ENCODE assay signal across 12 mouse cellular contexts in the genomic region with DNA sequence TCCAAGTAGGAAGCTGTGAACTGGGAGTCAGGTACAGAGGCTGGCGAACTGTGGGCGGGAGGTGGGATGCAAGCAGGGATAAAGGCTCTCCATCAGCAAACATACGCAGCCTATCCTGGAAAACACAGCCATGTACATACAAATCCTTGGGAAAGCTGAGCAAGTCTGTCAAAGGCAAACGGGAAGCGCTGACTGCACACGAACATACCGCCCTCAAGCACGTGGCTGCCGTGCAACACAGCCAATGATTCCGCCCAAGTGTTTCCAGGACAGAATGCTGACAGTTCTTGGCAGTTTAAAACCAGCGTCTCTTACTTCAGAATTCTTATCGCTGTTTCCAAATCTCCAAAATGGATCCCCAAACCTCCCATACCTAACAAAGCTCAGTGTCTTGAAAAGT.
DNase-seq lines count a peak whose midpoint lies in the region; ATAC-seq lines count a peak whose summit lies in the region.
"Had no signal": no experiment of that assay in that cellular context is flagged by ENCODE, and none has a peak within 500 bp of the region (broad histone marks: within the 10 kb centered on the region; RNA-seq: fewer than 3 reads in every experiment).

No protein-coding gene starts in this region.

- no peak overlapping the region for H3K4me2 ChIP-seq in hindbrain, embryonic 16.5 days (ENCODE audit: low read length)
- 0 out of 2 replicates have a peak overlapping the region, but pooled peaks have one; percentile 14 for H3K4me2 ChIP-seq in midbrain, embryonic 15.5 days
- H3K4me2 ChIP-seq in midbrain, embryonic 11.5 days = no peak overlapping the region
- H3K4me2 ChIP-seq: heart, embryonic 15.5 days; lung, embryonic 15.5 days had no signal

- WGBS in hindbrain, embryonic 10.5 days = 86% methylated on average over 12 of the region's 12 CpGs
- 70% methylated on average over 12 of the region's 12 CpGs for WGBS in hindbrain, embryonic 16.5 days
- 74% methylated on average over 12 of the region's 12 CpGs for WGBS in midbrain, embryonic 15.5 days
- WGBS in midbrain, embryonic 11.5 days = 81% methylated on average over 12 of the region's 12 CpGs

- H3K36me3 ChIP-seq in hindbrain, embryonic 10.5 days = peaks cover 61% of the 10 kb centered on the region
- 0 out of 2 replicates have a peak, but pooled peaks cover 2% of the 10 kb centered on the region for H3K36me3 ChIP-seq in hindbrain, embryonic 16.5 days (ENCODE audit: control insufficient read depth, insufficient read depth, low read length)
- H3K36me3 ChIP-seq in midbrain, embryonic 15.5 days (replicated peaks) = no peaks in the 10 kb centered on the region
- H3K36me3 ChIP-seq in midbrain, embryonic 11.5 days (ENCODE audit: control insufficient read depth, insufficient read depth, low read length) = peaks cover 2% of the 10 kb centered on the region; the same call in 1 of the 2 replicates
- H3K36me3 ChIP-seq: intestine, embryonic 15.5 days; lung, embryonic 15.5 days had no signal

- peak overlapping the region; percentile 86; the same call in 1 of the 2 replicates for H3K27ac ChIP-seq in hindbrain, embryonic 10.5 days
- no peak overlapping the region for H3K27ac ChIP-seq in hindbrain, embryonic 16.5 days (ENCODE audit: low read depth, low read length)
- no peak overlapping the region for H3K27ac ChIP-seq in midbrain, embryonic 15.5 days
- H3K27ac ChIP-seq in midbrain, embryonic 11.5 days (ENCODE audit: low read depth, low read length) = no peak overlapping the region
- H3K27ac ChIP-seq: heart, embryonic 15.5 days; intestine, embryonic 15.5 days; lung, embryonic 15.5 days had no signal

- DNase-seq in hindbrain, embryonic 10.5 days (ENCODE audit: low spot score) = no peak
- no peak for DNase-seq in midbrain, embryonic 11.5 days (ENCODE audit: low spot score, missing footprints)
- peak; percentile 17 for DNase-seq in layer of hippocampus, adult 9-10 months (ENCODE audit: low spot score)
- peak; percentile 39 to 52 for DNase-seq in right cerebral cortex, postnatal 36 days (ENCODE audit: low spot score in 2 of 2)
- DNase-seq in cerebellum, postnatal 14 days = no peak
- no peak for DNase-seq in urinary bladder, postnatal 14 days (ENCODE audit: low spot score)

- no peaks in the 10 kb centered on the region for H3K27me3 ChIP-seq in hindbrain, embryonic 10.5 days (ENCODE audit: insufficient read depth, poor library complexity, severe bottlenecking)
- H3K27me3 ChIP-seq in hindbrain, embryonic 16.5 days (replicated peaks; ENCODE audit: control insufficient read depth, insufficient read depth, low read length) = no peaks in the 10 kb centered on the region
- no peaks in the 10 kb centered on the region for H3K27me3 ChIP-seq in midbrain, embryonic 15.5 days (replicated peaks)
- no peaks in the 10 kb centered on the region for H3K27me3 ChIP-seq in midbrain, embryonic 11.5 days (ENCODE audit: control insufficient read depth, insufficient read depth, low read length)
- H3K27me3 ChIP-seq: heart, embryonic 15.5 days; intestine, embryonic 15.5 days; lung, embryonic 15.5 days had no signal

- H3K9me3 ChIP-seq in hindbrain, embryonic 10.5 days = no peaks in the 10 kb centered on the region
- H3K9me3 ChIP-seq in hindbrain, embryonic 16.5 days (ENCODE audit: control insufficient read depth, low read length) = no peaks in the 10 kb centered on the region
- no peaks in the 10 kb centered on the region for H3K9me3 ChIP-seq in midbrain, embryonic 15.5 days
- H3K9me3 ChIP-seq in midbrain, embryonic 11.5 days (ENCODE audit: control insufficient read depth, low read length) = no peaks in the 10 kb centered on the region
- H3K9me3 ChIP-seq: heart, embryonic 15.5 days; intestine, embryonic 15.5 days; lung, embryonic 15.5 days had no signal

- no peak overlapping the region for H3K4me3 ChIP-seq in hindbrain, embryonic 10.5 days
- H3K4me3 ChIP-seq in hindbrain, embryonic 16.5 days (ENCODE audit: low read length) = no peak overlapping the region
- H3K4me3 ChIP-seq in midbrain, embryonic 15.5 days = no peak overlapping the region
- H3K4me3 ChIP-seq in midbrain, embryonic 11.5 days (ENCODE audit: low read depth, low read length) = no peak overlapping the region
- H3K4me3 ChIP-seq: erythroblast, embryonic 14.5 days; heart, embryonic 15.5 days; intestine, embryonic 15.5 days; lung, embryonic 15.5 days had no signal

- no peak for ATAC-seq in hindbrain, embryonic 16.5 days
- no peak for ATAC-seq in midbrain, embryonic 15.5 days (replicated peaks)
- ATAC-seq in midbrain, embryonic 11.5 days (ENCODE audit: low FRiP score) = no peak

- H3K9ac ChIP-seq in hindbrain, embryonic 16.5 days (ENCODE audit: low read depth, low read length) = no peak overlapping the region
- H3K9ac ChIP-seq in midbrain, embryonic 15.5 days = no peak overlapping the region
- H3K9ac ChIP-seq in midbrain, embryonic 11.5 days (ENCODE audit: low read length) = no peak overlapping the region
- H3K9ac ChIP-seq: heart, embryonic 15.5 days; intestine, embryonic 15.5 days; lung, embryonic 15.5 days had no signal

- peaks cover 32% of the 10 kb centered on the region for H3K4me1 ChIP-seq in hindbrain, embryonic 10.5 days (replicated peaks)
- no peaks in the 10 kb centered on the region for H3K4me1 ChIP-seq in hindbrain, embryonic 16.5 days (ENCODE audit: control insufficient read depth, insufficient read depth, low read depth, low read length)
- H3K4me1 ChIP-seq in midbrain, embryonic 15.5 days = peaks cover 18% of the 10 kb centered on the region
- peaks cover 7% of the 10 kb centered on the region for H3K4me1 ChIP-seq in midbrain, embryonic 11.5 days (ENCODE audit: control insufficient read depth, insufficient read depth, low read length)
- H3K4me1 ChIP-seq: intestine, embryonic 15.5 days had no signal

Comparison
In these comparisons a context has a peak if more than half of its experiments do, and no peak if none do; other contexts are left out.
1. DNase-seq: peak in layer of hippocampus, adult 9-10 months (single experiment) and right cerebral cortex, postnatal 36 days (2 of 2); none in hindbrain, embryonic 10.5 days (single experiment), midbrain, embryonic 11.5 days (single experiment), cerebellum, postnatal 14 days (0 of 2) and urinary bladder, postnatal 14 days (single experiment).